Mouse (Mus musculus) retina, postnatal 1 day (tissue): ENCODE measurements around the gene Tgfb2.

Source experiments
- DNase-seq: peaks from one replicate; pipeline ENCODE4 v3.0.0-alpha.2; 2012

The Tgfb2 gene

DNA sequence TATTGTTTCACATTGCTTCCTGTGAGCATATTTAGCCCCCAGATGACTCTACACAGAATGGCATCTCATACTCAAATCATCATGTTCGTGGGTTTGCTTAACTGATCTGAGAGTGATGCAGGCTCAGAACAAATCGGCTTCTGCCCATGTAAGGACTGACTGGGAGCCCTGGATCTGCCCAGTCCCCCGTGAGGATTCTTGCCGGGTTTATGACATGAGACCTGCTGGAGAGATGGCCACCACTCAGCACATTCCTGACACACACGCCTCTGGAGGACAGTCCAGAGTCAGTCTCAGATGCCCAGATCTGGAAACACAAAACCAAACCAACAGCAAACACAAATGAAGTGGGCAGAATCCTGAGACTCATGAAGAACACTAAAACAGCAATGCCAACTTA, 128.5 kb downstream of the Tgfb2 start:
- no peak for DNase-seq

DNA sequence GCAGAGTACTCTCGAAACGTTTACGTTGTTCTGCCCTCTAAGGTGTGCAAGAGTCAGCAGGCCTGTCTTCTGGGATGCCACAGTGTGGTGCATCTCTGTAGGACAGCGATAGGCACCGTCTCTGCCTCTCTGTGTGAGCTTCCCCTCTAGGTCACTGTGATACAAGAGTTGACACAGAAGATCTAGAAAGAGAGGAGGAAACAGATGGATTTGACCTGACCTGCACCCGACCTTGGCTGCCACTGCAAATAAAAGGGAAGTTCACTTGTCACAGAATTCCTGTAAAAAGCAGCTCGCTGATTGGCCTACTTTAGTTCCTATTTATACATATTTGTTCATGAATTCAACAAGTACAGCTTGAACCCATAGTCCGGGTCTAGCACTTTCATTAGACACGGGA, 130.2 kb downstream of the Tgfb2 start:
- no peak for DNase-seq

DNA sequence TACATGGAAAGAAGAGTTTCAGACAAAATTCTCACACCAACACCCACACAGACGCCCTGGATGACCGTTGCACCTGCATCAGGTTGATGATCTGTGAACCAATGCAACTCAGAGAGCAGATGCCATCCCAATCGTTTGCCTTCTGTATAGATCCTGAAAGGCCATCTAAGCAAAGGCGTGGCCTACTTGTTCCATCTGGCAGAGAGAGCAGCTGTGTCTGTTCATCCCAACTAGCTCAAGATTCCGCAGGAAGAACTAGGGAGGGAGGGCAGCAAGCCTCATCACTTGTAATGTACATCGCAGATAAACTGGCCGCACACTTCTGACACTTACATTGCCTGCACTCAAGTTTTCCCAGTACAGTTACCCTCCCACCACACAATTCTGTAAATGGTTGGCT, 130.7 kb downstream of the Tgfb2 start:
- no peak for DNase-seq
